Mouse (Mus musculus) olfactory bulb, adult 2 months (tissue): ENCODE results near the gene Fbxl18.

Experiments used
- CTCF ChIP-seq: fragments of 200-500 bp; IDR thresholded peaks from 2 replicates; pipeline ENCODE4 v1.5.1; 2012; ENCODE audit warnings: low read depth, mild to moderate bottlenecking, low read length, moderate library complexity; ENCODE audit not compliant: insufficient read depth
- POLR2A ChIP-seq: fragments of 200-500 bp; IDR thresholded peaks from 2 replicates; pipeline ENCODE4 v1.6.1; 2012; ENCODE audit warnings: mild to moderate bottlenecking, low read depth, low read length, moderate library complexity; ENCODE audit not compliant: insufficient read depth

GRCm38 (mm10) chr5:142880806-142881516 is 14.3 kb downstream of the Fbxl18 start:
- TF ChIP-seq CTCF, result no peak
- no peak for TF ChIP-seq POLR2A
